Mouse (Mus musculus) thymus, postnatal 25 days (tissue): Measurements from ENCODE around the gene Rftn1.
"Not testable (repeated sequence)": the region's sequence is repeated elsewhere in the genome, so short reads cannot be mapped to it uniquely, and the experiment has no call there.

Experiments
- DNase-seq: peaks from one replicate; pipeline ENCODE4 v3.0.0; 2022

The Rftn1 gene

DNA sequence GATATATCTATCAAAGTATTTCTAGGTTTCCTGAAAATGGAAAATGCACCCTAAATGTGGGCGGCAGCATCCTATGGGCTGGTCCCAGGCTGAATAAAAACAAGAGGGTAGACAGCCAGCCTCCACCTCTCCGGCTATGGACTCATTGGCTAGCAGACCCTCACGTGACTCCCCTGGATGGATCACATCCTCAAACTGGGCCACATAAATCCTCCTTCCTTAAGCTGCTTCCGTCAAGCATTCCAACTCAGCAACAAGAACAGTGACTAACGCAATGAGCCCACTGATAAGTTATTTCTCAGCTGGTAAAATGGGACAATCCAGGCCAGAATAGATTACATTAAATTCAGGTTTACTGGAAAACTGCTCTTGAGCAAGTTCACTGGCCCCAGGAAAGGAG, 64.6 kb downstream of the Rftn1 start:
- no peak for DNase-seq

GRCm38 (mm10) chr17:50125245-50125798, 65.2 kb downstream of the Rftn1 start:
- DNase-seq: peak; percentile 50

DNA sequence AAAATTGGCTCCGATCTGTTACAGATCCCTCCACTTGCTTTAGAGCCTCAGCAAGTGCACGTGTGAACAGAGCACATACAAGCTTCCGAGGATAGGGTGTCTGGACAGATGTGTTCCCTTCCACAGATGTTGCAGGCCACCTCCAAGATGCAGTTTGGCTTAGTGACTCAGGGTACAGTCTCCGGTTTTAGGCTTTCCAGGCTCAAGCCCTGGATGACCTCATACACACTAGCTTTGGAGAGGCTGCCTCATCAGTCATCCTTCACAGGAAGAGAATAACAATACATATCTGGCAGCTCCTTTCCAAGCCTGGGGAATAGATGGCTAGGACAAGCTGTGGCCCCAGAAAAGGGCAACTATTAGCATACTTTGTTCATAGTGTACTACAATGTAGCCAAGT, 65.8 kb downstream of the Rftn1 start:
- DNase-seq: no peak

GRCm38 (mm10) chr17:50122555-50122954, 67.9 kb downstream of the Rftn1 start:
- DNase-seq: no peak

DNA sequence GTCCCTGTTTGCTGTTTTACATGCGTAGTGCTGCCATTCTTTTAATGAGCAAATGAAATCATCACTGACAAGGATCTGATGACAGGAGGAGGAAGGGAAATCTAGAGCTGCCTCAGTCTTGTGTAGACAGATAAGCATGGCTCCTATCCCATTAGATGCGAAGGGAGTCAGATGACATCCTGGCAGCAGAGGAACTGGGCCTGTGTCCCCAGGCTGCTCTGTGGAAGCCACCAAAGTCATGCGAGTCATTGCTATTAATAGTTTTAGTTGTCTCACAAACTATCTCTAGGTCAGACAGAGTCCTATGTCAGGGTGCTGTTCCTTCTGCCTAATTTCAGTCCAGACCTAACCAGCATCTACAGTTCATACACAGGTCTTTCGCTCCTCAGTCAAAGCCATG, 70.4 kb downstream of the Rftn1 start:
- DNase-seq: no peak

GRCm38 (mm10) chr17:50117461-50117860, 73.0 kb downstream of the Rftn1 start:
- DNase-seq: no peak

- no peak for DNase-seq
Measured at GRCm38 (mm10) chr17:50116980-50117379, 73.5 kb downstream of the Rftn1 start.

DNA sequence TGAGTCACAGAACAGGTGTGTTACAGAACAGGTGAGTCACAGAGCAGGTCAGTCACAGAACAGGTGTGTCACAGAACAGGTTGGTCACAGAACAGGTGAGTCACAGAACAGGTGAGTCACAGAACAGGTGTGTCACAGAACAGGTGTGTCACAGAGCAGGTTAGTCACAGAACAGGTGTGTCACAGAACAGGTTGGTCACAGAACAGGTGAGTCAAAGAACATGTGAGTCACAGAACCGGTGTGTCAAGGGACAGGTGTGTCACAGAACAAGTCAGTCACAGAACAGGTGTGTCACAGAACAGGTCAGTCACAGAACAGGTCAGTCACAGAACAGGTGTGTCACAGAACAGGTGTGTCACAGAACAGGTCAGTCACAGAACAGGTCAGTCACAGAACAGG, 74.1 kb downstream of the Rftn1 start:
- not testable (repeated sequence) for DNase-seq

DNA sequence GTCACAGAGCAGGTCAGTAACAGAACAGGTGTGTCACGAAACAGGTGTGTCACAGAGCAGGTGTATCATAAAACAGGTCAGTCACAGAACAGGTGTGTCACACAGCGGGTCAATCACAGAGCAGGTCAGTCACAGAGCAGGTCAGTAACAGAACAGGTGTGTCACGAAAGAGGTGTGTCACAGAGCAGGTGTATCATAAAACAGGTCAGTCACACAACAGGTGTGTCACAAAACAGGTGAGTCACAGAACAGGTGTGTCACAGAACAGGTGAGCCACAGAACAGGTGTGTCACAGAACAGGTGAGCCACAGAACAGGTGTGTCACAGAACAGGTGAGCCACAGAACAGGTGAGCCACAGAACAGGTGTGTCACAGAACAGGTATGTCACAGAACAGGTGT, 74.8 kb downstream of the Rftn1 start:
- DNase-seq: not testable (repeated sequence)

GRCm38 (mm10) chr17:50114659-50115058, 75.8 kb downstream of the Rftn1 start:
- DNase-seq: no peak

- no peak for DNase-seq
Measured at GRCm38 (mm10) chr17:50110650-50111415, 79.6 kb downstream of the Rftn1 start.

DNA sequence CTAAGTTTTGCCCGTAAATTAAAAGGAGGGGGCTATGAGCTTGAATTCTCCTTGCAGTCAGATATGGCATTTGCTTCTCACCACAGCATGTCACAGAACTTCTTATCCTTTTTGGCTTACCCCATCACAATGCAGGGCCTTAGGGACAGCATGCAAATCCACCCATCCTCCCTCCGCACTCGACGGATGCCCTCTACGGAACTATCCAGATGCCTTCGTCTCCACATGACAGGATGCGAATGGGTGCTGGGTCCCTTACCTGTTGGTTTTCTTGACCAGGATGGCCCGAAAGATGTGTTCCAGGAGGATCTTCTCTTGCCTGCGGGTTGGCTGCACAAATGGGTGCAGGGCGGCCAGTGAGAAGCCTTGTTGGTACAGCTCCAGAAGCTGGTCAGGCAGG, 83.7 kb downstream of the Rftn1 start:
- no peak for DNase-seq

DNA sequence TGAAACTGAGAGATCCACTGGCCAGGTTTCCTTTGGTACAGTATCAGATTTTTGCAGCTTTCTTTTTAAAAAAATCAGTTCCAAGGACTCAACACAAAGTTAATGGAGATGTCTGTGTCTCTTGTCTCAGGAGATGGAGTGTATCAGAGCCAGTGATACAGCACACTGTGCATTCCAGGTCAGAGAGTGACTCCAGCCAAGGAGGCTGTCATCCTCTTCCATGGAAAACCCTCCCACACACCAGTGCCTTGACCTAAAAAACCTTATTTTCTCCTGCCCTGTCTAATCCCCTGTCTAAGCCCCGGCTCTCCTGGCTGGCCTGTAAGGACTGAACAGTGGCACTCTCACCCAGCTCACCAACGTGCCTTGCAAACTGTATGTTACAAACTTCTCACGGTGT, 86.3 kb downstream of the Rftn1 start:
- no peak for DNase-seq

- DNase-seq: no peak
Measured at GRCm38 (mm10) chr17:50101416-50101815, 89.1 kb downstream of the Rftn1 start.

- no peak for DNase-seq
Measured at GRCm38 (mm10) chr17:50100070-50100469, 90.4 kb downstream of the Rftn1 start.

- DNase-seq: no peak
Measured at GRCm38 (mm10) chr17:50099378-50099777, 91.1 kb downstream of the Rftn1 start.

- DNase-seq: no peak
Measured at GRCm38 (mm10) chr17:50098297-50098696, 92.2 kb downstream of the Rftn1 start.

DNA sequence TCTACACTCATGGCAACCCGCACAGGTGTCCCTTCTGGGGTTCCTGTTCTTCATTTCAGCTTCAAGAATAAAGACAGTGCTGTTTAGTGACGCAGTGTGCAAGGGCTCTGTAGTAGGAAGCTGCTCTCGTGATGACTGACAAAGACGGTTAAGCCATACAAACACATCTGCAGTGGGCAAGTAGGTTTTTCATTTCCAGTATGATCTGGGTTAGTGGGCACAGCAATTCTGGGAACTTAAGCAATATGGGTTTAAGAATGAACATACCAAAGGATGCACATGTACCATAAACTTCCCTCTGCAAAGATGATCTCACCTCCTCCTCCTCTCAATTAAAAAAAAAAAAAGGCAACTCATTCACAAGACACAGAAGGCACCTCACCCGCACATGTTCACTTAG, 92.6 kb downstream of the Rftn1 start:
- DNase-seq: no peak

DNA sequence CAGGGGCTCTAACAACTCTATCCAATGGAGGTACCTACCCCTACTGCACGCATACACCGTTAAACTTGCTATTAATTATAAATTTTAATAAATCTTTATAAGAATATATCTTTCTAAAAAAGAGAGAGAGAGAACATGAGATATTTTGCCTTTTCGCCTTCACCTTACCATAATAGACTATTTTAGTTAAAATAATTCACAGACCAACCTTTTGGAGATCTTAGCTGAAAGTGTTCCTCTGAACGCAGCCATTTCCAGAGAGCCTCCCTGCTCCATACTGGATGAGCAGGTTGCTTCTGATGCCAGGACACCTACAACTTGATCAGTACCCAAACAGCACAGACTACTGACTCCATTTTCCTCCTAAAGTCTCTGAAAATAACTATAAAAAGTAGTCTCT, 94.2 kb downstream of the Rftn1 start:
- no peak for DNase-seq

DNA sequence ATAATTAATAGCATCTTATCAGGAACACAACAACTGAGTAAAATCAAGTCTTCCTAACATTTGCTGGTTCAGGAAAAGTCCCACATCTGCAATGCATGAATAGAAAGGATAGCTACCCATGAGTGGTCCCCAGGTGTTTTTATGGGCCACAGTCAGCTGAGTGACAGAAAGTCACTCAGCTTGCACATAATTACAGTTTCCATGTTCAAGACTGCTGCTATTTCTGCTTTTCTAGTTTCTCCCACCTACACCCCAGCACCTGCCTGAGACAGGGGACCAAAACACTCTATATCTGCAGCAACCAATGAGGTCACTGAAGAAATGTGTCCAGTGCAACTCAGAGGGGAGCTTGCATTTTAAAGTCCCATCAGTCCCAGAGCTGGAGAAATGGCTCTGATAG, 95.9 kb downstream of the Rftn1 start:
- no peak for DNase-seq

DNA sequence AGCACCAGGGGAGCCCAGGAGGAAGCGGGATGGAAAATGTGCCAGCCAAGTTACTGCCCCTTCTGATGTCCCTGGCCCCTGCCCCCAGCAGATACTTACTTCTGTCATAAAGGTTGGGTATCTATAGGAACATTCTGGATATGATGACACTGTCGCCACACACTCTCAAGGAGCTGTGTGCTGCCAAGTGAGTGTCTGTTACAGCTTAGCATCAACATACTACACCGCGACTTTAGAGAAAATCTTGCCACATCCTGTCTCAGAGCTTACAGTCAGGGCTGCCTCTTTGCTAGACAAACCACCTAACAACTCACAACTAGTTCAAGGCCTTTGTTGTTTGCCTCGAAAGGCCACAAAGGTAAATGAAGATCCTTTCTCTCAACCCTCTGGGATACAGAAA, 96.4 kb downstream of the Rftn1 start:
- DNase-seq: peak; percentile 52

- no peak for DNase-seq
Measured at GRCm38 (mm10) chr17:50093356-50093755, 97.1 kb downstream of the Rftn1 start.

GRCm38 (mm10) chr17:50092848-50093247, 97.6 kb downstream of the Rftn1 start:
- DNase-seq: no peak

GRCm38 (mm10) chr17:50091829-50092228, 98.6 kb downstream of the Rftn1 start:
- DNase-seq: no peak

GRCm38 (mm10) chr17:50089725-50090124, 100.7 kb downstream of the Rftn1 start:
- no peak for DNase-seq
